Mouse (Mus musculus) liver, postnatal 0 days (tissue): ENCODE results near the gene Timp3.

Source experiments
- CTCF ChIP-seq: sonication (generic); IDR thresholded peaks from 2 replicates; pipeline ENCODE4 v1.5.1; 2016; ENCODE audit warnings: antibody characterized with exemption, low read depth
- EP300 ChIP-seq: IDR thresholded peaks from 2 replicates; pipeline ENCODE4 v1.6.1; 2016; ENCODE audit warnings: antibody characterized with exemption, low read depth, mild to moderate bottlenecking

DNA sequence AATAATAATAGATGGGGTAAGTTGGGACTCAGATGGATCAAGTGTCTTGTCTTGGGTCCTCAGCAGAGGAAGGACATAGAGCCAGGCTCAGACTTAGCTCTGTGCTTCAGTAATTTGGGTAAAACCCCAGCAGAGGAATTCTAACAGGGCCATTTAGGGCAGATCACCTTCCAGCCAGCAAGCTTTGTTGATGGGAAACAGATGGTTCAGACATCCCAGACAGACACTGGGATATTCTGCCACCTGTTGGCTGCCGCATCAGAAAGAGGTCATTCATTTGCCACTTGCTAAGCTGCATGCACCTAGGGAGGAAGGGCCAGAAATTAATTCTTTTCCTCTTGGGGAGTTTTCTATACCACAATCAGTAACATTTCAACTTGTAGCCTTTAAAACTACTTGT lies 21.8 kb downstream of the Timp3 start:
- no peak for TF ChIP-seq CTCF
- no peak for TF ChIP-seq EP300
